Mouse (Mus musculus): ENCODE data around the gene Klhdc7a.
"Not testable (repeated sequence)": the region's sequence is repeated elsewhere in the genome, so short reads cannot be mapped to it uniquely, and the experiment has no call there.

Klhdc7a gene

GRCm38 (mm10) chr4:139967922-139968321 is at the start of gene Klhdc7a:
Klhdc7a (minus strand) TSS chr4:139968026.
- DNase-seq: peak; percentile 48

- no peak for DNase-seq
Observed at GRCm38 (mm10) chr4:140015916-140016315, 48.1 kb upstream of the Klhdc7a start.

GRCm38 (mm10) chr4:140010728-140011470 is 43.1 kb upstream of the Klhdc7a start:
- no peak for DNase-seq

GRCm38 (mm10) chr4:140004932-140005331 is 37.1 kb upstream of the Klhdc7a start:
- no peak for DNase-seq

- no peak for DNase-seq
Observed at GRCm38 (mm10) chr4:140004170-140004569, 36.3 kb upstream of the Klhdc7a start.

GRCm38 (mm10) chr4:140002069-140002468 is 34.2 kb upstream of the Klhdc7a start:
- no peak for DNase-seq

- no peak for DNase-seq
Observed at GRCm38 (mm10) chr4:140000911-140001310, 33.1 kb upstream of the Klhdc7a start.

- DNase-seq: no peak
Observed at GRCm38 (mm10) chr4:139999033-139999432, 31.2 kb upstream of the Klhdc7a start.

- no peak for DNase-seq
Observed at GRCm38 (mm10) chr4:139995659-139996058, 27.8 kb upstream of the Klhdc7a start.

GRCm38 (mm10) chr4:139993111-139993755 is 25.4 kb upstream of the Klhdc7a start:
- DNase-seq: no peak

- DNase-seq: no peak
Observed at GRCm38 (mm10) chr4:139986913-139987312, 19.1 kb upstream of the Klhdc7a start.

- no peak for DNase-seq
Observed at GRCm38 (mm10) chr4:139978716-139979115, 10.9 kb upstream of the Klhdc7a start.

- DNase-seq: no peak
Observed at GRCm38 (mm10) chr4:139977308-139977781, 9.5 kb upstream of the Klhdc7a start.

GRCm38 (mm10) chr4:139974506-139974905 is 6.7 kb upstream of the Klhdc7a start:
- no peak for DNase-seq

- peak; percentile 35 for DNase-seq
Observed at GRCm38 (mm10) chr4:139967475-139967891, 343 bp downstream of the Klhdc7a start.

- DNase-seq: no peak
Observed at GRCm38 (mm10) chr4:139966981-139967380, 845 bp downstream of the Klhdc7a start.

- no peak for DNase-seq
Observed at GRCm38 (mm10) chr4:139965596-139966185, 2.1 kb downstream of the Klhdc7a start.

- no peak for DNase-seq
Observed at GRCm38 (mm10) chr4:139964406-139964805, 3.4 kb downstream of the Klhdc7a start.

- DNase-seq: no peak
Observed at GRCm38 (mm10) chr4:139963911-139964310, 3.9 kb downstream of the Klhdc7a start.

- DNase-seq: no peak
Observed at GRCm38 (mm10) chr4:139963059-139963458, 4.8 kb downstream of the Klhdc7a start.

GRCm38 (mm10) chr4:139961816-139962215 is 6.0 kb downstream of the Klhdc7a start:
- DNase-seq: no peak

- DNase-seq: not testable (repeated sequence)
Observed at GRCm38 (mm10) chr4:139961329-139961728, 6.5 kb downstream of the Klhdc7a start.

- DNase-seq: no peak
Observed at GRCm38 (mm10) chr4:139960724-139961315, 7.0 kb downstream of the Klhdc7a start.
